In the genomic region with DNA sequence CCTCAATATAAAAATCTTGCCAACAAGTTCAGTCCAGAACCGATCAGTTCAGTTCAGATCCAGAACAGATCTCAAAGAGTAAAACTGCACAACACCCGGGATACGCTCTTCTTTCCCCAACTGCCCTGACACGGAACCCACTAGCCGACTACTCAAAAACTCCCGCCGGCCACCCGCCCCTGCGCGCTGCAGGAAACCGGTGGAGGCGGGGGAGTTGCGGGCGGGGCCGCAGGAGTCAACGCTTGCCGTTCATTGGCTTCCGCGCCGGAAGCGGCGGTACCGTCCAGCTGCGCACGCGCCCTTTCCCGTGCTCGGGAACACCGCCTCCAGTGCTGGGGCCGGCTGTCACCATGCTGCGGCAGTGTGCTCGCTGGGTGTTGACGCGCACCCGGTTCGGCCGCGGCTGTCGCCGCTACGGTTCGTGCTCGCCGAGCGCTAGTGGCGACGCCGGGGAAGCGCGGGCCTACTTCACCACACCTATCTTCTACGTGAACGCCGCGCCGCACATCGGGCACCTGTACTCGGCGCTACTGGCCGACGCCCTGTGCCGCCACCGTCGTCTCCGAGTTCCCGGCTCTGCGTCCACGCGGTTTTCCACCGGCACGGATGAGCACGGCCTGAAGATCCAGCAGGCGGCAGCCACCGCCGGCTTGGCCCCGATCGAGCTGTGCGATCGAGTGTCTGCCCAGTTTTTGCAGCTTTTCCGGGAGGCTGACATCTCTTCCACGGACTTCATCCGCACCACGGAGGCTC, we compare ENCODE assay signal across 7 mouse cellular contexts. TPM values are rescaled to one million over a fixed set of nuclear protein-coding genes. Genes with fewer than 3 reads are reported as not detected.
DNase-seq lines count a peak whose midpoint lies in the region; ATAC-seq lines count a peak whose summit lies in the region.

A gene (plus strand): TSS at position 288 of the 753 bp plus-strand sequence.

- DNase-seq in adrenal gland, adult 18-20 months (ENCODE audit: low spot score in 2 of 2) = peak; percentile 91 to 94
- peak; percentile 99 for DNase-seq in embryo, embryonic 11 days
- peak; percentile 95 for DNase-seq in gastrocnemius, postnatal 25 days
- peak; percentile 95 to 96 for DNase-seq in left cerebral cortex, postnatal 36 days (ENCODE audit: low spot score in 2 of 2)
- DNase-seq in midbrain, embryonic 11.5 days (ENCODE audit: low spot score, missing footprints) = peak; percentile 99
- DNase-seq in skeletal muscle tissue, adult 2 months (ENCODE audit: low read depth, low spot score) = peak; percentile 92

- peak within 1 kb of the TSS; percentile 59 for H3K27ac ChIP-seq in intestine, embryonic 15.5 days
- peak within 1 kb of the TSS; percentile 40; the same call in 1 of the 2 replicates for H3K27ac ChIP-seq in midbrain, embryonic 11.5 days (ENCODE audit: low read depth, low read length)

- H3K9me3 ChIP-seq in intestine, embryonic 15.5 days = no peaks in the 10 kb centered on the region
- H3K9me3 ChIP-seq in midbrain, embryonic 11.5 days (ENCODE audit: control insufficient read depth, low read length) = no peaks in the 10 kb centered on the region

- H3K27me3 ChIP-seq in intestine, embryonic 15.5 days (replicated peaks) = no peaks in the 10 kb centered on the region
- H3K27me3 ChIP-seq in midbrain, embryonic 11.5 days (ENCODE audit: control insufficient read depth, insufficient read depth, low read length) = no peaks in the 10 kb centered on the region

- no peaks in the 10 kb centered on the region for H3K36me3 ChIP-seq in intestine, embryonic 15.5 days
- no peaks in the 10 kb centered on the region for H3K36me3 ChIP-seq in midbrain, embryonic 11.5 days (ENCODE audit: control insufficient read depth, insufficient read depth, low read length)

- intact Hi-C loops in left cerebral cortex, postnatal 36 days (cut with DNase I) = loop anchor here (2.0 to 5.0 kb wide), 3 partner anchors 106 to 635 kb away; a partner anchor contains a TSS

- peak within 1 kb of the TSS; percentile 78 for H3K4me3 ChIP-seq in intestine, embryonic 15.5 days (replicated peaks)
- peak within 1 kb of the TSS; percentile 66 for H3K4me3 ChIP-seq in midbrain, embryonic 11.5 days (ENCODE audit: low read depth, low read length)

- H3K4me1 ChIP-seq in intestine, embryonic 15.5 days (replicated peaks) = peaks cover 11% of the 10 kb centered on the region; the same call in 1 of the 2 replicates
- H3K4me1 ChIP-seq in midbrain, embryonic 11.5 days (ENCODE audit: control insufficient read depth, insufficient read depth, low read length) = peaks cover 13% of the 10 kb centered on the region

- WGBS in intestine, embryonic 15.5 days = under 1% methylated on average over 82 of the region's 82 CpGs
- WGBS in midbrain, embryonic 11.5 days = under 1% methylated on average over 82 of the region's 82 CpGs

- peak within 1 kb of the TSS; percentile 70 for H3K9ac ChIP-seq in intestine, embryonic 15.5 days
- H3K9ac ChIP-seq in midbrain, embryonic 11.5 days (ENCODE audit: low read length) = peak within 1 kb of the TSS; percentile 70

- H3K4me2 ChIP-seq in intestine, embryonic 15.5 days (replicated peaks) = peak within 1 kb of the TSS; percentile 86
- peak within 1 kb of the TSS; percentile 81 for H3K4me2 ChIP-seq in midbrain, embryonic 11.5 days

- ATAC-seq in intestine, embryonic 15.5 days = peak; percentile 99
- peak; percentile 98 for ATAC-seq in midbrain, embryonic 11.5 days (ENCODE audit: low FRiP score)

RNA-seq across cellular contexts. Expression of the gene that starts here (rescaled TPM):
- 1 to 10 TPM; 6.2 to 7.3 TPM for total RNA-seq in adrenal gland, adult 18-20 months (2021)
- 1 to 10 TPM; 2.7 to 2.8 TPM for total RNA-seq in gastrocnemius, postnatal 25 days (2021)
- 5.2 and 5.3 TPM in 2 replicates for polyA plus RNA-seq in intestine, embryonic 15.5 days (2015; fragmentation: Nextera tagmentation; extraction: Ambion mirVana)
- total RNA-seq in left cerebral cortex, postnatal 36 days (2021) = 1 to 10 TPM; 8.4 to 9.8 TPM
- polyA plus RNA-seq in midbrain, embryonic 11.5 days (2014; fragmentation: Nextera tagmentation; extraction: Ambion mirVana) = 2.8 and 2.9 TPM in 2 replicates

Comparison
In these comparisons a context has a peak if more than half of its experiments do, and no peak if none do; other contexts are left out.
1. Peak in every context shown above with its lines: DNase-seq, ATAC-seq, H3K4me3 ChIP-seq and H3K27ac ChIP-seq.